Mouse (Mus musculus) stomach, embryonic 15.5 days (tissue): ENCODE results near the gene Pam. TPM values are rescaled to one million over a fixed set of nuclear protein-coding genes. Genes with fewer than 3 reads are reported as not detected.

Source experiments
- ATAC-seq: fragments of 200-750 bp; cut with Nextera tagmentation; 2 replicates; pipeline ENCODE4 v1.8.0; 2017; ENCODE audit warnings: low read depth, moderate number of reproducible peaks, moderate TSS enrichment; ENCODE audit not compliant: insufficient read depth, low FRiP score
- H3K27ac ChIP-seq: fragments of 300-500 bp; sonication (generic); 2 replicates; pipeline ENCODE4 v1.5.1; 2015; ENCODE audit warnings: mild to moderate bottlenecking, inconsistent platforms
- H3K27me3 ChIP-seq: fragments of 300-500 bp; sonication (generic); replicated peaks from 2 replicates; pipeline ENCODE4 v1.6.1; 2015; ENCODE audit warnings: inconsistent platforms
- H3K36me3 ChIP-seq: fragments of 300-500 bp; sonication (generic); 2 replicates; pipeline ENCODE4 v1.6.1; 2015; ENCODE audit warnings: inconsistent platforms
- H3K4me1 ChIP-seq: fragments of 300-500 bp; sonication (generic); 2 replicates; pipeline ENCODE4 v1.6.1; 2015; ENCODE audit warnings: inconsistent platforms
- H3K4me2 ChIP-seq: fragments of 300-500 bp; sonication (generic); 2 replicates; pipeline ENCODE4 v1.6.1; 2015; ENCODE audit warnings: mild to moderate bottlenecking, inconsistent platforms
- H3K4me3 ChIP-seq: fragments of 300-500 bp; sonication (generic); replicated peaks from 2 replicates; pipeline ENCODE4 v1.5.1; 2015; ENCODE audit warnings: inconsistent platforms
- H3K9ac ChIP-seq: fragments of 300-500 bp; sonication (generic); 2 replicates; pipeline ENCODE4 v1.6.1; 2015; ENCODE audit warnings: inconsistent platforms
- H3K9me3 ChIP-seq: fragments of 300-500 bp; sonication (generic); 2 replicates; pipeline ENCODE4 v1.6.1; 2016; ENCODE audit warnings: inconsistent platforms
- WGBS: fragments of 180-500 bp; shearing (Covaris S2); methylation state at CpG from one replicate; pipeline ENCODE4 v1.1.7; 2015; 5-methylcytosine and 5-hydroxymethylcytosine counted together
- polyA plus RNA-seq: library from polyadenylated mRNA; unstranded; fragments of >200 nt; fragmentation: Nextera tagmentation; extraction: Ambion mirVana; gene quantifications from 2 replicates; pipeline ENCODE4 v1.2.1, GENCODE M21; 2015

The Pam gene
- polyA plus RNA-seq, 1 experiment from 2014 or later, result 60.2 TPM

- no peaks in the 10 kb centered on the region for H3K27me3 ChIP-seq
- no peak overlapping the region for H3K9ac ChIP-seq
- no peaks in the 10 kb centered on the region for H3K36me3 ChIP-seq
- H3K4me2 ChIP-seq, result no peak overlapping the region
- H3K4me3 ChIP-seq, result no peak overlapping the region
- H3K9me3 ChIP-seq, result no peaks in the 10 kb centered on the region
- H3K4me1 ChIP-seq, result 0 out of 2 replicates have a peak, but pooled peaks cover 3% of the 10 kb centered on the region
- 89% methylated on average over 7 of the region's 7 CpGs for WGBS
- no peak overlapping the region for H3K27ac ChIP-seq
- no peak for ATAC-seq
Observed at GRCm38 (mm10) chr1:98078735-98079134, 16.7 kb downstream of the Pam start.

DNA sequence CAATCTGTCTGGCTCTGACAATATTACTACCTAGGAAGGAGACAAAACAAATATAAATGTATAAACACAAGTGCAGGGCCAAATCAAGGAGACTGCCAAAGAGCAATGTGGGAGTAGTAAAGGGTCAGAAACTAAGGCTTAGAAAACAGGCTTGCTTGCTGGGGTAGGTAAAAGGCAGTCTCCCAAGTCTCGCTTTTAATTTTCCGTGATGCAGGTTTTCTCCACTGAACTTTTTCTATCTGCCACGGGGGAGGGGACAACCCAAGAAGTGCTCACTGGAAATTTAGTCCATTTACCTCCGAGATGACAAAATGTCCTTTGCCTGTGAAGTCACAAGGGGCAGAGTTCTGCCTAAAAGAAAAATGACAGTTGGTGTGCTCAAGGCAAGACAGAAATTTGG, 21.6 kb downstream of the Pam start:
- Histone ChIP-seq H3K27ac (no peak overlapping the region), H3K4me1 (no peaks in the 10 kb centered on the region), H3K9ac (no peak overlapping the region), H3K4me3 (no peak overlapping the region), H3K27me3 (no peaks in the 10 kb centered on the region), H3K4me2 (no peak overlapping the region), H3K9me3 (no peaks in the 10 kb centered on the region), H3K36me3 (no peaks in the 10 kb centered on the region)
- ATAC-seq, result no peak
- WGBS, result 66% methylated on average over 4 of the region's 4 CpGs

GRCm38 (mm10) chr1:98073127-98073526, 22.3 kb downstream of the Pam start:
- H3K9me3 ChIP-seq, result no peaks in the 10 kb centered on the region
- 61% methylated on average over 2 of the region's 2 CpGs for WGBS
- ATAC-seq, result no peak
- no peaks in the 10 kb centered on the region for H3K27me3 ChIP-seq
- no peak overlapping the region for H3K4me3 ChIP-seq
- no peaks in the 10 kb centered on the region for H3K4me1 ChIP-seq
- no peak overlapping the region for H3K27ac ChIP-seq
- H3K9ac ChIP-seq, result no peak overlapping the region
- H3K36me3 ChIP-seq, result no peaks in the 10 kb centered on the region
- H3K4me2 ChIP-seq, result no peak overlapping the region

- no peak overlapping the region for H3K9ac ChIP-seq
- H3K4me1 ChIP-seq, result no peaks in the 10 kb centered on the region
- H3K4me3 ChIP-seq, result no peak overlapping the region
- no peaks in the 10 kb centered on the region for H3K36me3 ChIP-seq
- ATAC-seq, result no peak
- H3K27ac ChIP-seq, result no peak overlapping the region
- no peaks in the 10 kb centered on the region for H3K9me3 ChIP-seq
- H3K4me2 ChIP-seq, result no peak overlapping the region
- WGBS, result 52% methylated on average over 6 of the region's 6 CpGs
- no peaks in the 10 kb centered on the region for H3K27me3 ChIP-seq
Observed at GRCm38 (mm10) chr1:98072045-98072444, 23.4 kb downstream of the Pam start.

- Histone ChIP-seq H3K36me3 (no peaks in the 10 kb centered on the region), H3K9ac (no peak overlapping the region), H3K27ac (no peak overlapping the region), H3K4me1 (no peaks in the 10 kb centered on the region), H3K27me3 (no peaks in the 10 kb centered on the region), H3K4me3 (no peak overlapping the region), H3K4me2 (no peak overlapping the region), H3K9me3 (no peaks in the 10 kb centered on the region)
- ATAC-seq, result no peak
- 81% methylated on average over 9 of the region's 9 CpGs for WGBS
Observed at GRCm38 (mm10) chr1:98071436-98071835, 24.0 kb downstream of the Pam start.

- H3K4me1 ChIP-seq, result no peaks in the 10 kb centered on the region
- no peak overlapping the region for H3K4me2 ChIP-seq
- H3K27me3 ChIP-seq, result no peaks in the 10 kb centered on the region
- ATAC-seq, result no peak
- 54% methylated on average over 5 of the region's 5 CpGs for WGBS
- no peaks in the 10 kb centered on the region for H3K9me3 ChIP-seq
- H3K4me3 ChIP-seq, result no peak overlapping the region
- H3K27ac ChIP-seq, result no peak overlapping the region
- H3K9ac ChIP-seq, result no peak overlapping the region
- H3K36me3 ChIP-seq, result no peaks in the 10 kb centered on the region
Observed at GRCm38 (mm10) chr1:98070743-98071325, 24.6 kb downstream of the Pam start.

GRCm38 (mm10) chr1:98068177-98068576, 27.3 kb downstream of the Pam start:
- WGBS, result 82% methylated on average over 4 of the region's 4 CpGs
- Histone ChIP-seq H3K4me3 (no peak overlapping the region), H3K9ac (no peak overlapping the region), H3K4me2 (no peak overlapping the region), H3K9me3 (no peaks in the 10 kb centered on the region), H3K4me1 (no peaks in the 10 kb centered on the region), H3K27ac (no peak overlapping the region), H3K36me3 (no peaks in the 10 kb centered on the region), H3K27me3 (no peaks in the 10 kb centered on the region)
- ATAC-seq, result no peak

- no peaks in the 10 kb centered on the region for H3K4me1 ChIP-seq
- no peak overlapping the region for H3K4me2 ChIP-seq
- no peak overlapping the region for H3K27ac ChIP-seq
- no peak overlapping the region for H3K4me3 ChIP-seq
- no peak; the same call in 1 of the 2 replicates for ATAC-seq
- WGBS, result 7% methylated on average over 2 of the region's 2 CpGs
- no peaks in the 10 kb centered on the region for H3K9me3 ChIP-seq
- no peaks in the 10 kb centered on the region for H3K27me3 ChIP-seq
- H3K36me3 ChIP-seq, result no peaks in the 10 kb centered on the region
- H3K9ac ChIP-seq, result no peak overlapping the region
Observed at GRCm38 (mm10) chr1:98062074-98062473, 33.4 kb downstream of the Pam start.

DNA sequence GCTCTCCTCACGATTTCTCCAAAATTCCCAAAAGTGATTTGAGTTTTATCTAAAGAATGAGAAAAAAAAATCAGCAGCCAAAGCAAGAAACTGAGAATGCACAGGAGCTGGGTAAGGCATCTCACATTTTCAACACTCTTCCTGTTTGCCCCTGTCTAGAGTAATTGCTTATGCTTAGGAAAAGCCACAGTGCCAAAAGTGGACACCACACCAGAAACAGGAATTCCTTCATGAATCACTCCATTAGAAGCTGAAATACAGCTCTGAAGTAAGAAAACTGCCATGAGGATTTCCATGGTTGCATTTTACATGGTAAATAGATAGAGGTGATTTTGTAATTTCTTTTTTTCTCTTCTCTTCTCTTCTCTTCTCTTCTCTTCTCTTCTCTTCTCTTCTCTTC, 36.0 kb downstream of the Pam start:
- Histone ChIP-seq H3K4me2 (no peak overlapping the region), H3K27ac (no peak overlapping the region), H3K4me1 (no peaks in the 10 kb centered on the region), H3K27me3 (no peaks in the 10 kb centered on the region), H3K4me3 (no peak overlapping the region), H3K9me3 (no peaks in the 10 kb centered on the region), H3K9ac (no peak overlapping the region), H3K36me3 (no peaks in the 10 kb centered on the region)
- WGBS, result 75% methylated on average over 1 of the region's 1 CpGs
- no peak for ATAC-seq

GRCm38 (mm10) chr1:98056996-98057945, 38.2 kb downstream of the Pam start:
- WGBS, result 65% methylated on average over 11 of the region's 11 CpGs
- Histone ChIP-seq H3K27me3 (no peaks in the 10 kb centered on the region), H3K4me3 (no peak overlapping the region), H3K9ac (no peak overlapping the region), H3K27ac (no peak overlapping the region), H3K9me3 (no peaks in the 10 kb centered on the region), H3K36me3 (no peaks in the 10 kb centered on the region), H3K4me2 (no peak overlapping the region), H3K4me1 (no peaks in the 10 kb centered on the region)
- no peak for ATAC-seq

DNA sequence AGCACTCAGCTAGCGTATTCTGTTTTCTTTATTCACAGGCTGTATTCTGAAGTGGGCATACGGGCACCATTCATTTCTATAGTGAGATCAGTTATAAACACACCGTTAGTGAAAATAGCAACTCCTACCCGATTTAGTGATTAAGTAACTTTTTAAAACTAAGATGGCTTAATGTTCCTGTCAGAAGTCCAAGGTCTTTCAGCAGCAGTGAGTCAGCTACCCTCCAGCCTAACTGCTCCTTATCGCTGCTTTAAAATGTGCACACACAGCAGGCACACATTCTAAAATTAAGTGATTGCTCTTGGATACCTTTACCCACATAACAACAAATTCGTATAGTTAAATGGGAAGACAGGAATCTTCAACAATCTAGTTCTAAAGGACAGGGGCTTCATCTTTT, 39.2 kb downstream of the Pam start:
- Histone ChIP-seq H3K36me3 (no peaks in the 10 kb centered on the region), H3K27ac (no peak overlapping the region), H3K4me2 (no peak overlapping the region), H3K4me3 (no peak overlapping the region), H3K27me3 (no peaks in the 10 kb centered on the region), H3K9me3 (no peaks in the 10 kb centered on the region), H3K9ac (no peak overlapping the region), H3K4me1 (no peaks in the 10 kb centered on the region)
- ATAC-seq, result no peak
- WGBS, result 67% methylated on average over 6 of the region's 6 CpGs

GRCm38 (mm10) chr1:98055591-98055990, 39.9 kb downstream of the Pam start:
- ATAC-seq, result no peak
- Histone ChIP-seq H3K9me3 (no peaks in the 10 kb centered on the region), H3K9ac (no peak overlapping the region), H3K27me3 (no peaks in the 10 kb centered on the region), H3K36me3 (no peaks in the 10 kb centered on the region), H3K4me2 (no peak overlapping the region), H3K27ac (no peak overlapping the region), H3K4me1 (no peaks in the 10 kb centered on the region), H3K4me3 (no peak overlapping the region)
- 90% methylated on average over 8 of the region's 8 CpGs for WGBS
